8 mouse cellular contexts compared by ENCODE assay signal in genomic region chr2:91071059-91071458, GRCm38 (mm10). TPM values are rescaled to one million over a fixed set of nuclear protein-coding genes. Genes with fewer than 3 reads are reported as not detected.
DNase-seq lines count a peak whose midpoint lies in the region; ATAC-seq and TF ChIP-seq lines count a peak whose summit lies in the region.

No protein-coding gene starts in this region.

- peak overlapping the region; percentile 73; the same call in 1 of the 2 replicates for H3K27ac ChIP-seq in forebrain, embryonic 13.5 days
- H3K27ac ChIP-seq in liver, embryonic 12.5 days = peak overlapping the region; percentile 84

- no peak for TF ChIP-seq CTCF in C2C12 (IDR thresholded peaks at IDR 0.05; ENCODE audit: control insufficient read depth, insufficient read depth, insufficient read length)

- 86% methylated on average over 10 of the region's 10 CpGs for WGBS in forebrain, embryonic 13.5 days
- 87% methylated on average over 10 of the region's 10 CpGs for WGBS in liver, embryonic 12.5 days (ENCODE audit: insufficient replicate concordance)

- peaks cover 16% of the 10 kb centered on the region for H3K36me3 ChIP-seq in C2C12 (ENCODE audit: control insufficient read depth, insufficient read depth)
- peaks cover 6% of the 10 kb centered on the region; the same call in 1 of the 2 replicates for H3K36me3 ChIP-seq in forebrain, embryonic 13.5 days (ENCODE audit: poor library complexity, severe bottlenecking)
- peaks cover 15% of the 10 kb centered on the region for H3K36me3 ChIP-seq in liver, embryonic 12.5 days

- H3ac ChIP-seq in C2C12 (ENCODE audit: control insufficient read depth, insufficient read length, low read depth) = peak overlapping the region; percentile 52

- H3K4me2 ChIP-seq in forebrain, embryonic 13.5 days = peak overlapping the region; percentile 88
- H3K4me2 ChIP-seq in liver, embryonic 12.5 days = peak overlapping the region; percentile 93

- H3K9me3 ChIP-seq in forebrain, embryonic 13.5 days (replicated peaks) = no peaks in the 10 kb centered on the region
- H3K9me3 ChIP-seq in liver, embryonic 12.5 days (replicated peaks) = no peaks in the 10 kb centered on the region

- peak; percentile 94 for DNase-seq in heart, adult 11 months
- no peak for DNase-seq in heart, postnatal 4 days
- DNase-seq in right cerebral cortex, postnatal 4 days = no peak
- no peak for DNase-seq in spleen, postnatal 10 days (ENCODE audit: low spot score in 2 of 2)

- 0 out of 2 replicates have a peak, but pooled peaks have one; percentile 3 for ATAC-seq in forebrain, embryonic 13.5 days
- no peak for ATAC-seq in liver, embryonic 12.5 days
- ATAC-seq in monocyte, adult 5-6 weeks (replicated peaks; ENCODE audit: insufficient number of reproducible peaks, low FRiP score, low TSS enrichment, poor library complexity, severe bottlenecking) = no peak

- peaks cover 26% of the 10 kb centered on the region for H3K4me1 ChIP-seq in forebrain, embryonic 13.5 days
- H3K4me1 ChIP-seq in liver, embryonic 12.5 days = peaks cover 25% of the 10 kb centered on the region

- H3K79me2 ChIP-seq in C2C12 (ENCODE audit: control insufficient read depth, insufficient read depth) = peaks cover 39% of the 10 kb centered on the region

- H3K4me3 ChIP-seq in C2C12 (ENCODE audit: insufficient read depth, poor library complexity, severe bottlenecking) = peak overlapping the region; percentile 26
- peak overlapping the region; percentile 69 for H3K4me3 ChIP-seq in forebrain, embryonic 13.5 days
- peak overlapping the region; percentile 70 for H3K4me3 ChIP-seq in liver, embryonic 12.5 days

- H3K79me3 ChIP-seq in C2C12 (ENCODE audit: low read depth) = peaks cover 7% of the 10 kb centered on the region

- no peaks in the 10 kb centered on the region for H3K27me3 ChIP-seq in C2C12 (ENCODE audit: control insufficient read depth, insufficient read depth, insufficient read length)
- 0 out of 2 replicates have a peak, but pooled peaks cover 3% of the 10 kb centered on the region for H3K27me3 ChIP-seq in forebrain, embryonic 13.5 days
- no peaks in the 10 kb centered on the region for H3K27me3 ChIP-seq in liver, embryonic 12.5 days (replicated peaks)

- peak overlapping the region; percentile 84 for H3K9ac ChIP-seq in forebrain, embryonic 13.5 days
- peak overlapping the region; percentile 79 for H3K9ac ChIP-seq in liver, embryonic 12.5 days

TF ChIP-seq in C2C12, 6 proteins besides CTCF, POLR2A, EP300 and RAD21:
- no peak for TF ChIP-seq USF1 (IDR thresholded peaks at IDR 0.05; ENCODE audit: low read depth)
- TF ChIP-seq CEBPB (IDR thresholded peaks at IDR 0.05; ENCODE audit: low read depth) = no peak

RNA-seq across cellular contexts. Expression of gene Slc39a13, which starts 0.8 kb away (rescaled TPM):
- 10 to 100 TPM; 32.6 to 36.8 TPM for total RNA-seq in heart, postnatal 4 days (2021)
- polyA plus RNA-seq in C2C12 (2012; fragmentation: generic; extraction: Trizol) = 52.3 TPM
- 19.7 and 21.0 TPM in 2 replicates for polyA plus RNA-seq in forebrain, embryonic 13.5 days (2015; fragmentation: Nextera tagmentation; extraction: Ambion mirVana)
- polyA plus RNA-seq in liver, embryonic 12.5 days (2016; fragmentation: Nextera tagmentation; extraction: Ambion mirVana) = 15.1 and 15.3 TPM in 2 replicates
- total RNA-seq in monocyte, adult 5-6 weeks (2017) = 15.6 to 33.3 TPM (median 26.7 TPM) in 3 replicates

RNA-seq across cellular contexts. Expression of gene Spi1, which starts 11.1 kb away (rescaled TPM):
- 1 to 10 TPM; 2.7 to 3.5 TPM for total RNA-seq in heart, postnatal 4 days (2021)
- polyA plus RNA-seq in C2C12 (2012; fragmentation: generic; extraction: Trizol) = not detected
- 2.5 and 2.8 TPM in 2 replicates for polyA plus RNA-seq in forebrain, embryonic 13.5 days (2015; fragmentation: Nextera tagmentation; extraction: Ambion mirVana)
- 16.8 and 18.5 TPM in 2 replicates for polyA plus RNA-seq in liver, embryonic 12.5 days (2016; fragmentation: Nextera tagmentation; extraction: Ambion mirVana)
- total RNA-seq in monocyte, adult 5-6 weeks (2017) = 306 to 616 TPM (median 505 TPM) in 3 replicates

RNA-seq across cellular contexts. Expression of gene Psmc3, which starts 17.2 kb away (rescaled TPM):
- total RNA-seq in heart, postnatal 4 days (2021) = 100 to 1,000 TPM; 240 to 248 TPM
- 367 TPM for polyA plus RNA-seq in C2C12 (2012; fragmentation: generic; extraction: Trizol)
- polyA plus RNA-seq in forebrain, embryonic 13.5 days (2015; fragmentation: Nextera tagmentation; extraction: Ambion mirVana) = 276 and 277 TPM in 2 replicates
- 220 and 223 TPM in 2 replicates for polyA plus RNA-seq in liver, embryonic 12.5 days (2016; fragmentation: Nextera tagmentation; extraction: Ambion mirVana)
- total RNA-seq in monocyte, adult 5-6 weeks (2017) = 235 to 255 TPM (median 248 TPM) in 3 replicates

RNA-seq across cellular contexts. Expression of gene Rapsn, which starts 35.6 kb away (rescaled TPM):
- 10 to 100 TPM; 19.3 to 23.3 TPM for total RNA-seq in heart, postnatal 4 days (2021)
- 122 TPM for polyA plus RNA-seq in C2C12 (2012; fragmentation: generic; extraction: Trizol)
- 0.72 and 1.8 TPM in 2 replicates for polyA plus RNA-seq in forebrain, embryonic 13.5 days (2015; fragmentation: Nextera tagmentation; extraction: Ambion mirVana)
- 0.57 and 0.94 TPM in 2 replicates for polyA plus RNA-seq in liver, embryonic 12.5 days (2016; fragmentation: Nextera tagmentation; extraction: Ambion mirVana)
- total RNA-seq in monocyte, adult 5-6 weeks (2017) = 4.3 TPM in 1 of 3 replicates, not detected in the others

RNA-seq across cellular contexts. Expression of gene Mybpc3, which starts 46.9 kb away (rescaled TPM):
- total RNA-seq in heart, postnatal 4 days (2021) = 1,000 to 10,000 TPM; 1,781 to 1,857 TPM
- polyA plus RNA-seq in C2C12 (2012; fragmentation: generic; extraction: Trizol) = not detected
- polyA plus RNA-seq in forebrain, embryonic 13.5 days (2015; fragmentation: Nextera tagmentation; extraction: Ambion mirVana) = 0.23 TPM in 1 of 2 replicates, not detected in the other
- 0.23 and 0.39 TPM in 2 replicates for polyA plus RNA-seq in liver, embryonic 12.5 days (2016; fragmentation: Nextera tagmentation; extraction: Ambion mirVana)
- 1.4 to 5.2 TPM (median 3.7 TPM) in 3 replicates for total RNA-seq in monocyte, adult 5-6 weeks (2017)
